Mouse (Mus musculus) WW6 (cell line): Measurements from ENCODE around the gene Pax9.

Experiments used
- DNase-seq: peaks from one replicate; pipeline ENCODE4 v3.0.0-alpha.2; 2013; ENCODE audit warnings: low read depth, low spot score

Pax9 gene

DNA sequence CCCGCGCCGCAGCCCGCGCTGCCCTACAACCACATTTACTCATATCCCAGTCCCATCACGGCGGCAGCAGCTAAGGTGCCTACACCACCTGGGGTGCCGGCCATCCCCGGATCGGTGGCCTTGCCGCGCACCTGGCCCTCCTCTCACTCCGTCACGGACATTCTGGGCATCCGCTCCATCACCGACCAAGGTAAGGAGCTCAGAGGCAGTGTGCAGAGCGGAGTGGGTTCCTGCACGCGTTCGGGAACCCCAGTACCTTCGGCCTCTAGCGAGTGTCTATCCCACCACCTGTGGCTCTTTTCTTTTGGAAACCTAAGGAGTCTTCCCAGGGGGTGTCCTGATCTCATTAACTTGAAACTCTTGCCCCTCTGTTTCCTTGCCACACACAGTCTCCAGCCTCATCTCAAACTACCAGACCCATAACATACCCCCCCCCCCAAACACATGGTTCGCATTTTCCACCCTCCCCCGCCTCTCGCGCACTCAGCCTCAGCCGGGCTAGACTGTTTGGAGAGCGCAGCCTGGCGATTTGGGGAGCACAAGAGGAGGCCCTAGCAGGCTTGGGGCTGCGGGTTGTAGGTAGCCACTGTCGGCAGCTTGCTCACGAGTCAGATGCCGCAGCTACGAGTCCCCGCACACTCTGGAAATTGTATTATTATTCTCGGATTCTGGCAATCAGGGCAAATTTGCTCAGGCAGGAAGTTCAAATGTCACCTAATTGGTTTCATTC lies 5.6 kb downstream of the Pax9 start:
- no peak for DNase-seq

DNA sequence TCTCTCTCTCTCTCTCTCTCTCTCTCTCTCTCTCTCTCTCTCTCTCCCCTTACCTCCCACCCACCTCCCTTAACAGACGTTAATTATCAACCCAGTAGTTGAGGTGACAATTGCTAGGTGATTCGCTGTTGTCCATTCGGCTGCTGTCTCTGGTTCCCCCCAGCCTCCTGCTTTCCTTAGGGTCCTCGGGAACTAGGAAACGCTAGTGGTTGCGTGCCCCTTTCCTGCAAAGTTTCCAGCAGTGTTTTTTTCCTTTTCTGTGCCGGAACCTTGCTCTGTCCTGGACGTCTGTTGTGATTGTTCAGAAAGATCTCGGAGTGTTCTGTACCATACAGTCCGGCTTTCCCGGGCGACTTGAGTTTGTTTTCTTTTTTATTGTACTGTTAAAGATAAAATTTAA lies 6.2 kb downstream of the Pax9 start:
- DNase-seq: no peak

DNA sequence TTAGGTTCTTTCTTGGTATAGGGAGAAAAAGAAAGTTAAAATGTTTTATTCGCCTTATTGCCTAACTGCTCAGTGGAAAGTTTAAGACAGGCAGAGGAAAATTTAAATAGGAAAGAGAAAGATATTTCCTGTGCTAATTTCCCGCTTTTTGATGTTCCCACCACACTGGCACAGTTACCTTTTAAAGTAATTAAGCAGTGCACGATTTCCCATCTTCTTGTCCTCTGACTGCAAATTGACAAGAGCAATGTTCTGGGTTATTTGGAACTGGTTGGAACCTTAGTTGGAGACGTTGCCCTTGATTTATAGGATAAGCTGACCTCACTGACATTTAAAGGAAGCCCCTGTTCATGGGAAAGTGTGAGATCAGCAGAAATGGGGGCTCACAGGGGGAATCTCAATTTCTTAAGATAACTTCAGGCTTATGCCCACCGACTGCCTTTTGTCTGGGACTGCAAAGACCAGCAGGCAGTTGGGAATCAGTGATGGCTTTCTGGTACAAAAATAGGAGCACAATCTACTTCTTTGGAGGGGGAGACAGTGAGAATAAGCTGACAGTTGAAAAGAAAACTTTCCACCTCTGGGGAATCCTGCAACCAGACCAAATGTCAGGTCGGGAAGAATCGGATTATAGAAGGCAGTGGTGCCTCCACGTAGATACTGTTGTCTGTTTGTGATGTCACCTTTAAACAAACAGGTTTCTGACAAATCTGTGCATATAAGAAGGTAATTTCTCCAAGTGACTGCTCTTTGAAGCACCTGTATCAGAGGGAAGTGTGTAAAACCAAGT lies 6.8 kb downstream of the Pax9 start:
- no peak for DNase-seq

DNA sequence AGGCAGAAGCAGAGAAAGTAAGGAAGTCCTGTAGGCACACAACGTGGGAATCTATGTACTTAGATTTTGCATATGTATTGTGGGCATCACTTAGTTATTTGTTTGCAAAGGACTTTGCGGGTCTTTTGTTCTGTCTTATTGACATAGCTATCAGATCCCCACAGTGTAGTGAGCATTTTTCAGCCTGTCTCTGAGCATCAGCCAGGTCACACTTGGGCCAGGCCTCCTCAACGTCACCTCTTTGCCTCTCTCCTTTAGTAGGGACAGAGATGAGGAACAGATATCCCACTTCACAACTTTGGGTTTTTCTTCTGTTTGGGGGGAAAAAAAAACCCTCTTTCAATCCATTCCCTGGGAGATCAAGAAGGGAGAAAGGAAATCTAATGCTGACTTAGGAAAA lies 7.8 kb downstream of the Pax9 start:
- no peak for DNase-seq

DNA sequence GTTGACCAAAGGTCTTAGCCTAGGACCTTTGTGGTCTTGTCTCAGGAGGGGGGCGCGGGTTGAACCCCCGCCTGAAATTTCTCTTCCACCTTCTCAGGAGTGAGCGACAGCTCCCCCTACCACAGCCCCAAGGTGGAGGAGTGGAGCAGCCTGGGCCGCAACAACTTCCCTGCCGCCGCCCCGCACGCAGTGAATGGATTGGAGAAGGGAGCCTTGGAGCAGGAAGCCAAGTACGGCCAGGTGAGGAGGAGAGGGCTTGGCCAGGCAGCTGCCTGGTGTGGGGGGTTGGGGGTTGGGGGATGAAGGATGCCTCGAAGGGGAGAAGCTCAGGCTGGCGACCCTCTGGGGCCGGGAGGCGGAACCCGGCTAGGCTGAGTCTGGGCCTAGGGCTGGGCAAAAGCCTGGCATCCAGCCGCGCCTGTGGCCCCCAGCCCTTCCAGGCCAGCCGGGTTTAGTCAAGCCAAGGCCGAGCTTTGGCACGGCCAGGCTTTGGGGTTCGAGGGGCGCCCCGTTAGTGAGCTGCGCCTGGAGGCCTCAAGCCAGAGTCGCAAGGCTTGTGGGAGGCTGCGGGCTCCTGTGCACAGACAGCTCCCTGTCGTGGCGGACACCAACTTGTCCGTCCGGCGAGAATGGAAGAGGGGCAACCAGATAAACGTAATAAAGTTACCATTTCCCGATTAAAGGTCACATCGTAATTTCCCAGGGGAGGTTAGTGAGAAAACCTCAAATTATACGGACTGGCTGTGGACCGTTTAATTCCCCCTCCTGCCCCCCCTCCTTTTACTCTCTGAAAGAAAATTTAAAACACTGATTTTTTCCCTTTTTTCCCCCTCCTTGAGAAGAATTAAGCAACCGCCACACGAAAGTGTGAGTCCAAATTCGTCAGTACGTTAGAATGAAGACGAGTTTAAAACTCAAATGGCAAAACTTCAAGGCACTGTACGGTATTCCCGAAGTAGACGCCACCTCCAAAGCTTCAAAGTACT lies 8.6 kb downstream of the Pax9 start:
- DNase-seq: no peak

DNA sequence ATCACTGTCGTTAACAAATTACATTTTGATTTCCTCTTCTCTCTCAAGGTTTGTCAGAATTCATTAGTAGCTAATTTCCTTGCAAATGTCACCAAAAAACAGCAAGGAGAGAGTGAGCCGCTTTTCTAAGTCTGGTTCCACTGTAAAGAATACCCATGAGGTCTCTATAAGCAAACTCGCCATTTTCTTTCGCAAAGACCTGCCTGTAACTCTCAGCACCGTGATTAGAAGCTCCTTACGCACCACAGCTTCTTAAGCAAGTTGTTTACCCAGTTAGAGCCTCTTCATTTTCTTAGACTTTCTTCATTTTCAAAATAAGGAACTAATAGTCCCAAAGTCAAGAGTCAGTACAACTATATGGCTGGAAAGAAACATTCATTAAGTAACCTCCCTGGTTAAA lies 9.4 kb downstream of the Pax9 start:
- DNase-seq: no peak

DNA sequence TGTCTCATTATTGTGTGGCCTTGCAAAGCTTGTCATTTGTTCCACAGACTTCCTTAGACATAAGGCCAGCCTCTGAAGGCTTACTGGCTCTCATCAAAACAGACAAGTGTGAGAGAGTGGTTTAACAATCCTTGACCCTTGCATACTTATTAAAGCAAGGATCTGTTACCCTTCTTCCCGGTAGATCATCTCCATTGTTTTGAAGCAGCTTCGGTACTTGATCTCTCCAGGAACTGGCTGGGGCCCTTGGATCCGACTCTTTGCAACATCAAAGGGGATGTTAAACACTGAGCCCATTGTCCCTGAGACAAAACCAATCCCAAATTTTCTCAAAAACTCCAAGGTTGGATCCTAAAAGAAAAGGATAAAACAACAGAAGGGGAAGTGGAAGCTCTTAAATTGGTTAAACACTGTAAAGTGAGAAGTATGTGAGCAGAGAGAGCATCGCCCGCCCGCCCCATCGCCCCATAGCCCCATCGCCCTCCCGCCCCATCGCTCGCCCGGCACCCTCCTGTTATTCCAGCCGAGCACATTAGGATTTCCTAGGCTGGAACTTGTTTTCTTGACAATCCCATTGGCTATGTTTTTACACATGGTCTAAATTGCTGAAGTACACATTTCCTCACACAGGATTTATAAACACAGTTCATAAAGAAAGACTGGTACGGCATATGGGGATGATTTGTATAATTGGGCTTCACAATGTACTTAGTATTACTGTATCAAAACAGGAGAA lies 26.6 kb downstream of the Pax9 start:
- no peak for DNase-seq

DNA sequence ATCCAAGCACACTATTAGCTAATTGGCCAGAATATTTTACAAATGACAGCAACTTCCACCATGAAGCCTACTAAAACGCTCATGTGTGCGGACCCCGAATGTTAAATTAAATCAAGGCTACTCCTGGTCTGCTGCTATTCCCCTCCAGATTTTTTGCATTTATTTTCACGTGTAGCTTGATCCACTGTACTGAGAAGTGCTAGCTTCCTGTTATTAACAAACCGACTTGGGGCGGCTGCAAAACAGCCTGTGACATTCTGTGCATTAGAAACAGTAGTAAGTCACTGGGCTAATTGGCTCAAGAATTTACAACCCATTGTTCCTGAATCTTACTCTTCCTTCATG lies 27.1 kb downstream of the Pax9 start:
- no peak for DNase-seq

DNA sequence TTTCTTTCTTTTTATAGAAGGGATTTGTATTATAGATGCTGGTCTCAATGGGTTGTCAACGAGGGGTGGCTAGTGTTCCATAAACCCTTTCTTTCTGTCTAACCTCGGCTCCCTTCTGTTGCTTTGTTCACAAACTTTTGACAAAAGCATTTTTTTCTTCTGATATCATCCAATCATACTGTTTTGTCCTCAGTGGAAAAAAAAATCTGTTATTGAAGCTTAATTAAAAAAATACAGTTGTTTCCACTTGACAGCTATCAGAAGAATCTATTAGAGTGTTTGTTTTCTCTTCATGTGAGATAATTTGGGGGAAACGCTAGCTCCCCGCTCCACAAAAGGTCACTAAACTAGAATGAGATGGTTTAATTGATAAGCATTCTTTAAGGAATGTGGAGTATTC lies 36.1 kb downstream of the Pax9 start:
- DNase-seq: no peak

DNA sequence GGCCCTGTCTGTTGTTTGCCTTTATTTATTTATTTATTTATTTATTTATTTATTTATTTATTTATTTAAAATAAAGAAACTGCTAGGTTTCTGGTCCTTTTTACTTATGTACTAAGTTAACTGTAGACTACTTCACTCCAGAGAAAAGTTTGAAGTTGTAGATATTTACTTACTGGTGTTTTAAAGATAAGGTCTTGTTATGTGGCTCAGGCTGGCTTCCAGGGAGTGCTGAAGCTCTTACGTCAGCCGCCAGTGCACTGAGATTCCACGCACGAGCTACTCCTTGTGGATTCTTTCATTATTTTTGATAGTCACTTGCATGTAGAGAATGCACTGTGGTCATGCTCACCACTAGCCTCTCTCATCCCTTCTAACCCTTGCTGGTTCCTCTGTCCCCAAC lies 45.5 kb downstream of the Pax9 start:
- DNase-seq: no peak
